ENCODE assay signal across 8 mouse cellular contexts in genomic region chr9:40616426-40617035, GRCm38 (mm10). TPM values are rescaled to one million over a fixed set of nuclear protein-coding genes. Genes with fewer than 3 reads are reported as not detected.
A peak's percentile ranks its signal among the peaks of the same experiment; 100 is the strongest.
DNase-seq lines count a peak whose midpoint lies in the region; ATAC-seq and TF ChIP-seq lines count a peak whose summit lies in the region.

No protein-coding gene starts in this region.

- H3K9me3 ChIP-seq in embryonic facial prominence, embryonic 10.5 days = peaks cover 2% of the 10 kb centered on the region; the same call in 1 of the 2 replicates
- no peaks in the 10 kb centered on the region for H3K9me3 ChIP-seq in intestine, postnatal 0 days (ENCODE audit: control insufficient read depth)

- WGBS in embryonic facial prominence, embryonic 10.5 days = 3% methylated on average over 11 of the region's 11 CpGs
- whole genome bisulfite sequencing in intestine, postnatal 0 days = 3% methylated on average over 11 of the region's 11 CpGs

- H3K4me1 ChIP-seq in embryonic facial prominence, embryonic 10.5 days = peaks cover 37% of the 10 kb centered on the region
- peaks cover 5% of the 10 kb centered on the region; the same call in 1 of the 2 replicates for H3K4me1 ChIP-seq in intestine, postnatal 0 days (replicated peaks; ENCODE audit: control insufficient read depth, insufficient read depth, low read length)

- intact Hi-C loops in left cerebral cortex, postnatal 36 days (cut with DNase I) = no loop called here

- H3K27ac ChIP-seq in embryonic facial prominence, embryonic 10.5 days (replicated peaks) = peak overlapping the region; percentile 80
- H3K27ac ChIP-seq in intestine, postnatal 0 days (ENCODE audit: low read depth, low read length) = no peak overlapping the region

- peak; percentile 85 for TF ChIP-seq CTCF in intestine, postnatal 0 days (IDR thresholded peaks at IDR 0.05; ENCODE audit: low read depth)

- H3K4me3 ChIP-seq in embryonic facial prominence, embryonic 10.5 days = peak overlapping the region; percentile 52
- H3K4me3 ChIP-seq in intestine, postnatal 0 days (ENCODE audit: low read depth, low read length) = 0 out of 2 replicates have a peak overlapping the region, but pooled peaks have one; percentile 12

- H3K27me3 ChIP-seq in embryonic facial prominence, embryonic 10.5 days (replicated peaks; ENCODE audit: low read depth, poor library complexity, severe bottlenecking) = peaks cover 4% of the 10 kb centered on the region; the same call in 1 of the 2 replicates
- 0 out of 2 replicates have a peak, but pooled peaks cover 12% of the 10 kb centered on the region for H3K27me3 ChIP-seq in intestine, postnatal 0 days (replicated peaks; ENCODE audit: control insufficient read depth, insufficient read depth, low read length)

- peak; percentile 64 for DNase-seq in urinary bladder, postnatal 14 days (ENCODE audit: low spot score)
- no peak for DNase-seq in urinary bladder, postnatal 10 days (ENCODE audit: low spot score)
- peak; percentile 84 for DNase-seq in embryonic facial prominence, embryonic 10.5 days (ENCODE audit: low spot score)
- DNase-seq in left cerebral cortex, postnatal 36 days (ENCODE audit: low spot score in 2 of 2) = peak; percentile 78 to 80
- peak; percentile 88 for DNase-seq in mesoderm, embryonic 11.5 days (ENCODE audit: low read depth, low spot score)
- DNase-seq in skeletal muscle tissue, adult 2 months (ENCODE audit: low read depth, low spot score) = peak; percentile 51

- H3K4me2 ChIP-seq in intestine, postnatal 0 days (replicated peaks; ENCODE audit: low read depth) = peak overlapping the region; percentile 48

- H3K36me3 ChIP-seq in embryonic facial prominence, embryonic 10.5 days (replicated peaks) = no peaks in the 10 kb centered on the region
- H3K36me3 ChIP-seq in intestine, postnatal 0 days (ENCODE audit: control insufficient read depth, insufficient read depth) = no peaks in the 10 kb centered on the region

- peak; percentile 71 for ATAC-seq in granulocyte monocyte progenitor cell, adult 5-6 weeks (replicated peaks; ENCODE audit: poor library complexity, severe bottlenecking)
- ATAC-seq in intestine, postnatal 0 days = no peak

- no peak overlapping the region for H3K9ac ChIP-seq in intestine, postnatal 0 days (ENCODE audit: low read depth, low read length)

RNA-seq across cellular contexts. Expression of gene Gm21915, which starts 53.9 kb away (rescaled TPM):
- polyA plus RNA-seq in embryonic facial prominence, embryonic 10.5 days (2016; fragmentation: Nextera tagmentation; extraction: Ambion mirVana) = not detected in 2 replicates
- not detected in 2 replicates for total RNA-seq in granulocyte monocyte progenitor cell, adult 5-6 weeks (2014; fragmentation: Nextera tagmentation)
- total RNA-seq in granulocyte monocyte progenitor cell, adult 5-6 weeks (2017) = not detected in 2 replicates
- not detected in 2 replicates for polyA plus RNA-seq in intestine, postnatal 0 days (2015; fragmentation: Nextera tagmentation; extraction: Ambion mirVana)
- total RNA-seq in left cerebral cortex, postnatal 36 days (2021) = not detected
